Mouse (Mus musculus): ENCODE results near the gene Fhit.

The Fhit gene

GRCm38 (mm10) chr14:10345905-10346304 lies 815.9 kb downstream of the Fhit start:
- DNase-seq (ENCODE audit: low spot score) = no peak

- no peak for DNase-seq (ENCODE audit: low spot score)
These were observed 817.8 kb downstream of the Fhit start for GRCm38 (mm10) chr14:10344064-10344463.

- DNase-seq (ENCODE audit: low spot score) = no peak
These were observed 845.1 kb downstream of the Fhit start for GRCm38 (mm10) chr14:10316764-10317163.

- DNase-seq (ENCODE audit: low spot score) = no peak
These were observed 849.6 kb downstream of the Fhit start for GRCm38 (mm10) chr14:10312190-10312589.

- no peak for DNase-seq (ENCODE audit: low spot score)
These were observed 856.5 kb downstream of the Fhit start for GRCm38 (mm10) chr14:10305286-10305685.

GRCm38 (mm10) chr14:10301497-10301896 lies 860.3 kb downstream of the Fhit start:
- DNase-seq (ENCODE audit: low spot score) = no peak

GRCm38 (mm10) chr14:10300914-10301313 lies 860.9 kb downstream of the Fhit start:
- no peak for DNase-seq (ENCODE audit: low spot score)

- DNase-seq (ENCODE audit: low spot score) = no peak
These were observed 862.8 kb downstream of the Fhit start for GRCm38 (mm10) chr14:10299030-10299429.

- DNase-seq (ENCODE audit: low spot score) = no peak
These were observed 872.8 kb downstream of the Fhit start for GRCm38 (mm10) chr14:10289043-10289442.

- DNase-seq (ENCODE audit: low spot score) = no peak
These were observed 875.8 kb downstream of the Fhit start for GRCm38 (mm10) chr14:10286027-10286426.

- no peak for DNase-seq (ENCODE audit: low spot score)
These were observed 933.1 kb downstream of the Fhit start for GRCm38 (mm10) chr14:10228708-10229107.

GRCm38 (mm10) chr14:10221847-10222246 lies 940.0 kb downstream of the Fhit start:
- DNase-seq (ENCODE audit: low spot score) = no peak

GRCm38 (mm10) chr14:10213216-10213615 lies 948.6 kb downstream of the Fhit start:
- no peak for DNase-seq (ENCODE audit: low spot score)

- no peak for DNase-seq (ENCODE audit: low spot score)
These were observed 950.7 kb downstream of the Fhit start for GRCm38 (mm10) chr14:10211184-10211583.

GRCm38 (mm10) chr14:10209007-10209406 lies 952.8 kb downstream of the Fhit start:
- no peak for DNase-seq (ENCODE audit: low spot score)

- DNase-seq (ENCODE audit: low spot score) = no peak
These were observed 956.1 kb downstream of the Fhit start for GRCm38 (mm10) chr14:10205699-10206098.

- no peak for DNase-seq (ENCODE audit: low spot score)
These were observed 956.5 kb downstream of the Fhit start for GRCm38 (mm10) chr14:10205290-10205689.

- DNase-seq (ENCODE audit: low spot score) = no peak
These were observed 967.7 kb downstream of the Fhit start for GRCm38 (mm10) chr14:10194130-10194529.

GRCm38 (mm10) chr14:10171761-10172160 lies 990.1 kb downstream of the Fhit start:
- no peak for DNase-seq (ENCODE audit: low spot score)

- DNase-seq (ENCODE audit: low spot score) = no peak
These were observed 995.0 kb downstream of the Fhit start for GRCm38 (mm10) chr14:10166641-10167429.

GRCm38 (mm10) chr14:10149872-10150271 lies 1012.0 kb downstream of the Fhit start:
- no peak for DNase-seq (ENCODE audit: low spot score)

- DNase-seq (ENCODE audit: low spot score) = no peak
These were observed 1022.5 kb downstream of the Fhit start for GRCm38 (mm10) chr14:10139311-10139710.

- no peak for DNase-seq (ENCODE audit: low spot score)
These were observed 1028.0 kb downstream of the Fhit start for GRCm38 (mm10) chr14:10133873-10134272.

- no peak for DNase-seq (ENCODE audit: low spot score)
These were observed 1032.2 kb downstream of the Fhit start for GRCm38 (mm10) chr14:10129675-10130074.

Measured in ovary, postnatal 14 days (tissue).